Mouse (Mus musculus): ENCODE measurements around the gene Cracr2b. TPM values are rescaled to one million over a fixed set of nuclear protein-coding genes. Genes with fewer than 3 reads are reported as not detected.

Cracr2b gene
- polyA plus RNA-seq, 1 experiment = 57.1 TPM

DNA sequence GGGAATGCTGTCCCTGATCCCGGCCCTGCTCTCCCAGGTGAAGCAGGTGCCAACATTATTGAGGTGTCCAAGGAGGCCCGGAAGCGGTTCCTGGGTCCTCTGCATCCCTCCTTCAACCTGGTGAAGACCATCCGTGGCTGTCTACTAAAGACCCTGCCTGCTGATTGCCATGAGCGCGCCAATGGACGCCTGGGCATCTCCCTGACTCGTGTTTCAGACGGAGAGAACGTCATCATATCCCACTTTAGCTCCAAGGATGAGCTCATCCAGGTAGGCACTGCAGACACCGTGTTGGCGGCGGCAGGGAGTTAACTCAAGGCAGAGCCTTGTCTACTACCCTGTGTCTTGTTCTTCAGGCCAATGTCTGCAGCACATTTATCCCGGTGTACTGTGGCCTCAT, 3.7 kb upstream of the Cracr2b start:
- Histone ChIP-seq H3K4me1 (ENCODE audit: control insufficient read depth, insufficient read depth, insufficient read length, low read length) (peaks cover 36% of the 10 kb centered on the region), H3K4me3 (ENCODE audit: low read depth, low read length) (no peak overlapping the region), H3K36me3 (ENCODE audit: control insufficient read depth, insufficient read depth, low read length) (peaks cover 30% of the 10 kb centered on the region), H3K27me3 (ENCODE audit: control insufficient read depth, insufficient read depth, low read length) (no peaks in the 10 kb centered on the region), H3K27ac (ENCODE audit: insufficient read depth, low read depth, low read length) (no peak overlapping the region)
- WGBS = 83% methylated on average over 14 of the region's 14 CpGs
- no peak for TF ChIP-seq POLR2A (IDR thresholded peaks at IDR 0.05; ENCODE audit: low read depth, low read length)
- no peak for TF ChIP-seq CTCF (IDR thresholded peaks at IDR 0.05; ENCODE audit: extremely low read depth, insufficient read length, insufficient replicate concordance, low read depth, low read length)

DNA sequence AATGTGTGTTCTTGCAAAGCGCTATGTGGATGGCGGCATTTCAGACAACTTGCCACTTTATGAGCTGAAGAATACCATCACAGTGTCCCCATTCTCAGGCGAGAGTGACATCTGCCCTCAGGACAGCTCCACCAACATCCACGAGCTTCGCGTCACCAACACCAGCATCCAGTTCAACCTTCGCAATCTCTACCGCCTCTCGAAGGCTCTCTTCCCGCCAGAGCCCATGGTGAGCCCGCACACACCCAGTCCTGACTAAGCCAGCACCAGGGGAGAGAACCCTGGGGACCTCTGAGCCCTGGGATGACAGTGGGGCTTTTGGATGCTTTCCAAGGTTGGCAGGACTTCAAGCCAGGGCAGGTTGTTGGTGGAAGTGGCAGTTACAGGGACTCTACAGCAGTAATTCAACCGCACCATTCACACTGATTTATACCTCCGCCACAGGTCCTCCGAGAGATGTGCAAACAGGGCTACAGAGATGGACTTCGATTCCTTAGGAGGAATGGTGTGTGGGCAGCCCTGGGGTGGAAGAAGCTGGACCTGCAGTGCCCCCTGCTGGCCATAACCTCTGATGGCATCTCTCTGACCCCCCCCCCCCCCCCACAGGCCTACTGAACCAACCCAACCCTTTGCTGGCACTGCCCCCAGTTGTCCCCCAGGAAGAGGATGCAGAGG, 2.8 kb upstream of the Cracr2b start:
- WGBS = 49% methylated on average over 15 of the region's 15 CpGs
- H3K36me3 ChIP-seq (ENCODE audit: control insufficient read depth, insufficient read depth, low read length) = peaks cover 30% of the 10 kb centered on the region
- peak; percentile 66 for TF ChIP-seq CTCF (IDR thresholded peaks at IDR 0.05; ENCODE audit: extremely low read depth, insufficient read length, insufficient replicate concordance, low read depth, low read length)
- TF ChIP-seq POLR2A (IDR thresholded peaks at IDR 0.05; ENCODE audit: low read depth, low read length) = no peak
- peaks cover 39% of the 10 kb centered on the region for H3K4me1 ChIP-seq (ENCODE audit: control insufficient read depth, insufficient read depth, insufficient read length, low read length)
- H3K27me3 ChIP-seq (ENCODE audit: control insufficient read depth, insufficient read depth, low read length) = no peaks in the 10 kb centered on the region
- no peak overlapping the region for H3K4me3 ChIP-seq (ENCODE audit: low read depth, low read length)
- no peak overlapping the region for H3K27ac ChIP-seq (ENCODE audit: insufficient read depth, low read depth, low read length)

DNA sequence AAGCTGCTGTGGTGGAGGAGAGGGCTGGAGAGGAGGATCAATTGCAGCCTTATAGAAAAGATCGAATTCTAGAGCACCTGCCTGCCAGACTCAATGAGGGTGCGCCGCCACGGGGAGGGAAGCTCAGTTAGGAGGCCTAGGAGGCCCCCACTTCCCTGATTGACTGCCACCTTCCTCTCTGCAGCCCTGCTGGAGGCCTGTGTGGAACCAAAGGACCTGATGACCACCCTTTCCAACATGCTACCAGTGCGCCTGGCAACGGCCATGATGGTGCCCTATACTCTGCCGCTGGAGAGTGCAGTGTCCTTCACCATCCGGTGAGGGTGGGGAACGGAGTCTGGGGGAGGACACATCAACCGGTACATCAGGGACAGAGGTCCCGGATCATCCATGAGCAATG, 2.2 kb upstream of the Cracr2b start:
- no peak for TF ChIP-seq POLR2A (IDR thresholded peaks at IDR 0.05; ENCODE audit: low read depth, low read length)
- no peak for TF ChIP-seq CTCF (IDR thresholded peaks at IDR 0.05; ENCODE audit: extremely low read depth, insufficient read length, insufficient replicate concordance, low read depth, low read length)
- Histone ChIP-seq H3K4me1 (ENCODE audit: control insufficient read depth, insufficient read depth, insufficient read length, low read length) (peaks cover 39% of the 10 kb centered on the region), H3K36me3 (ENCODE audit: control insufficient read depth, insufficient read depth, low read length) (peaks cover 30% of the 10 kb centered on the region), H3K27ac (ENCODE audit: insufficient read depth, low read depth, low read length) (no peak overlapping the region), H3K4me3 (ENCODE audit: low read depth, low read length) (no peak overlapping the region), H3K27me3 (ENCODE audit: control insufficient read depth, insufficient read depth, low read length) (no peaks in the 10 kb centered on the region)
- WGBS = 87% methylated on average over 11 of the region's 11 CpGs

DNA sequence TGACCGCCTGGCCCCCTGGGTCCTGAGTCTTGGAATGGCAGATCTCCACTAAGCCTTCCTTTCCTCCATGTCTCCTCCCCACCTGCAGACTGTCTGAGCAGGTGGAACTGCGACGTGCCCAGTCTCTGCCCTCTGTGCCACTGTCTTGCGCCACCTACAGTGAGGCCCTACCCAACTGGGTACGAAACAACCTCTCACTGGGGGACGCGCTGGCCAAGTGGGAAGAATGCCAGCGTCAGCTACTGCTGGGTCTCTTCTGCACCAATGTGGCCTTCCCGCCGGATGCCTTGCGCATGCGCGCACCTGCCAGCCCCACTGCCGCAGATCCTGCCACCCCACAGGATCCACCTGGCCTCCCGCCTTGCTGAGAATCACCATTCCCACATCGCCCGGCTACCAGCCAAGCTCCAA, 1.6 kb upstream of the Cracr2b start:
- Histone ChIP-seq H3K4me1 (ENCODE audit: control insufficient read depth, insufficient read depth, insufficient read length, low read length) (peaks cover 39% of the 10 kb centered on the region), H3K27me3 (ENCODE audit: control insufficient read depth, insufficient read depth, low read length) (no peaks in the 10 kb centered on the region), H3K4me3 (ENCODE audit: low read depth, low read length) (no peak overlapping the region), H3K36me3 (ENCODE audit: control insufficient read depth, insufficient read depth, low read length) (peaks cover 30% of the 10 kb centered on the region), H3K27ac (ENCODE audit: insufficient read depth, low read depth, low read length) (no peak overlapping the region)
- 92% methylated on average over 17 of the region's 17 CpGs for WGBS
- TF ChIP-seq CTCF (IDR thresholded peaks at IDR 0.05; ENCODE audit: extremely low read depth, insufficient read length, insufficient replicate concordance, low read depth, low read length) (no peak), POLR2A (IDR thresholded peaks at IDR 0.05; ENCODE audit: low read depth, low read length) (no peak)

DNA sequence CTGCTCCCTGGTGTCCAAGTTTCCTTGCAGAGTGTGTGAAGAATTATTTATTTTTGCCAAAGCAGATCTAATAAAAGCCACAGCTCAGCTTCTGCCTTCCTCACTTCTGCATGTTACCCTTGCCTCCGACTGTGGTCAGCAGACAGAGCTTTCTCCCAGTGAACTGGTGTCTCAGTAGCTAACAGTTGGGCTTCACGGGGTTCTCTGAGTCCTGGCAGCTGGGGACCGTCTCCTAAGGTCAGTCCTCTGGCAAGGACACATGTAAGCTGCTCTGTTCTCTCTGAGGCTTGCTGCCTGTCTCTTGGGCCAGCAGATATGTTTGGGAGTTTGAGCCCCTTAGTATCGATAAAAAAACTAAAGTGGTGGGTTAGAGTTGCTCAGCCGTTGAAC, 898 bp upstream of the Cracr2b start:
- Histone ChIP-seq H3K36me3 (ENCODE audit: control insufficient read depth, insufficient read depth, low read length) (peaks cover 30% of the 10 kb centered on the region), H3K4me1 (ENCODE audit: control insufficient read depth, insufficient read depth, insufficient read length, low read length) (peaks cover 42% of the 10 kb centered on the region), H3K27me3 (ENCODE audit: control insufficient read depth, insufficient read depth, low read length) (no peaks in the 10 kb centered on the region), H3K4me3 (ENCODE audit: low read depth, low read length) (no peak overlapping the region), H3K27ac (ENCODE audit: insufficient read depth, low read depth, low read length) (0 out of 2 replicates have a peak overlapping the region, but pooled peaks have one; percentile 17)
- TF ChIP-seq POLR2A (IDR thresholded peaks at IDR 0.05; ENCODE audit: low read depth, low read length) = no peak
- TF ChIP-seq CTCF (IDR thresholded peaks at IDR 0.05; ENCODE audit: extremely low read depth, insufficient read length, insufficient replicate concordance, low read depth, low read length) = no peak
- 40% methylated on average over 5 of the region's 5 CpGs for WGBS

DNA sequence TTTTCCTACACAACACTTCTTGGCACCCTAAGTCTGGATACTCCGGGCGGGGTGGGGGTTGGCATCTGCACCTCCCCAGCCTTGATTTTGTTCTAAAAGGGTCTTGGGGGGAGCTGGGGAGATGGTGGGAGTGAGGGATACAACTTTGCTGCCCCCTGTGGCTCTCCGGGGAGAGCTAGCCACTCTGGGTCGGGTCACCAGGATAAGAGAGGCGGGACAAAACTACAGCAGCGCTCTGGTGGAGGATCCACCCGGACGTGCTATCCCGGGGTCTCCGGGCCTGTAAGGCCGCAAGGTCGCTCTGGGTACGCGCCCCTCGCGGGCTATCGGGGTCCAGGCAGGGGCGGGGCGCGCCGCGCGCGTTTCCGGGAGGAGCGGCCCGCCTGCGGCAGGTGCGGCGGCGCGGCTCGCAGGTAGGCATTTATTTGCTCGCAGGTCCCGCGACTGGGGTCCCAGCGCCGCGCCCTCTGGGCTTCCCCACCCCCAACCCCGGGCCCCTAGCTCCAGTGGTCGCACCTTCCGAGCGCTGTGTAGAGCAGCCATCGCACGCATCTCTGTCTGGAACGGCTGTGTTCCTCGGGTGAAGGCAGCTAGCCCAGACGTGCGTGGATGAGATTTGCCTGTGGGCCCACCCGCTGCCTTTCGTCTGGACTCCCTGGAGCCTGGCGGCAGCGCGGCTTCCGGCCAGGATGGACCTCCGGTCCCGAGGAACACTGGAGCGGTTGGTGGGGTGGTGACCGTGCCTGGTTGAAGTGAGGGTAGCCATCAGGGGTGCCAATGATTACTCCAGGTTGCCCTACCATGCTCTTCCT, 833 bp downstream of the Cracr2b start:
- H3K4me3 ChIP-seq (ENCODE audit: low read depth, low read length) = peak overlapping the region; percentile 68
- peaks cover 30% of the 10 kb centered on the region for H3K36me3 ChIP-seq (ENCODE audit: control insufficient read depth, insufficient read depth, low read length)
- peak overlapping the region; percentile 63 for H3K27ac ChIP-seq (ENCODE audit: insufficient read depth, low read depth, low read length)
- H3K4me1 ChIP-seq (ENCODE audit: control insufficient read depth, insufficient read depth, insufficient read length, low read length) = peaks cover 44% of the 10 kb centered on the region
- no peaks in the 10 kb centered on the region for H3K27me3 ChIP-seq (ENCODE audit: control insufficient read depth, insufficient read depth, low read length)
- 1% methylated on average over 59 of the region's 59 CpGs for WGBS
- TF ChIP-seq CTCF (IDR thresholded peaks at IDR 0.05; ENCODE audit: extremely low read depth, insufficient read length, insufficient replicate concordance, low read depth, low read length) = peak; percentile 49; the same call in 1 of the 2 replicates
- TF ChIP-seq POLR2A (IDR thresholded peaks at IDR 0.05; ENCODE audit: low read depth, low read length) = no peak

DNA sequence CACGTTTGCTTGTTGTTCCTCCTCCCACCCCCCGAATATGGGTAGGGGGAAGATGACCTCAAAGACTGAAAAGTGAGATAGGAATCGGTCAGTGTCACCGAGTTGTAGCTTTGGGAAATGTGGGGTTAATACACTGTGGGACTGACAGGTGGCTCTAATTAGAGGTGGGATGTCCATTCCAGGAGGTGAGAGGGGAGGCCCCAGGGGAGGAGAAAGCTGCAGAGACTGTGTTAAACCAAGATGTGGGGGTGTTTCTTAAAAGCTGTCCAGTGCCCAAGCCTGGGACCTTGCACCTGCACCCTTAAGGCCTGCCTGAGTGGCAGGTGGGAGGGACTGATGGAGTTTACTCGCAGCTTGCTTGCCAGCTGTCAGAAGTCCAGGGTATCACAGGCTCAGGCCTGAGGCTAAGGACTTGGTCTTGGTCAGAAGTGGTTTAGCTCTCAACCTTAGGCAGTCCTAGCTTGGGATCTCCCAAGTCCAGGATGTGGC, 1.5 kb downstream of the Cracr2b start:
- peak overlapping the region; percentile 45 for H3K27ac ChIP-seq (ENCODE audit: insufficient read depth, low read depth, low read length)
- TF ChIP-seq CTCF (IDR thresholded peaks at IDR 0.05; ENCODE audit: extremely low read depth, insufficient read length, insufficient replicate concordance, low read depth, low read length) (no peak), POLR2A (IDR thresholded peaks at IDR 0.05; ENCODE audit: low read depth, low read length) (no peak)
- H3K4me3 ChIP-seq (ENCODE audit: low read depth, low read length) = peak overlapping the region; percentile 68
- H3K4me1 ChIP-seq (ENCODE audit: control insufficient read depth, insufficient read depth, insufficient read length, low read length) = peaks cover 41% of the 10 kb centered on the region
- 7% methylated on average over 5 of the region's 5 CpGs for WGBS
- H3K27me3 ChIP-seq (ENCODE audit: control insufficient read depth, insufficient read depth, low read length) = no peaks in the 10 kb centered on the region
- H3K36me3 ChIP-seq (ENCODE audit: control insufficient read depth, insufficient read depth, low read length) = peaks cover 26% of the 10 kb centered on the region

Measured in small intestine, adult 2 months (tissue).